Mouse (Mus musculus) yolk sac, embryonic 10.5 days (tissue): ENCODE measurements around the gene Il20rb.
A peak's percentile ranks its signal among the peaks of the same experiment; 100 is the strongest.

Experiments used
- DNase-seq: peaks from one replicate; pipeline ENCODE4 v3.0.0-alpha.2; 2017; ENCODE audit warnings: low spot score

Il20rb gene

GRCm38 (mm10) chr9:100486431-100486830 lies at the start of gene Il20rb:
Gene Il20rb, minus strand, starts transcription at chr9:100486788.
- DNase-seq: no peak

- DNase-seq: no peak
Measured at GRCm38 (mm10) chr9:100535618-100536262, 49.2 kb upstream of the Il20rb start.

- DNase-seq: no peak
Measured at GRCm38 (mm10) chr9:100534686-100535085, 48.1 kb upstream of the Il20rb start.

GRCm38 (mm10) chr9:100532847-100533505 lies 46.4 kb upstream of the Il20rb start:
- no peak for DNase-seq

GRCm38 (mm10) chr9:100531296-100531695 lies 44.7 kb upstream of the Il20rb start:
- no peak for DNase-seq

GRCm38 (mm10) chr9:100525225-100525624 lies 38.6 kb upstream of the Il20rb start:
- no peak for DNase-seq

GRCm38 (mm10) chr9:100522029-100522428 lies 35.4 kb upstream of the Il20rb start:
- DNase-seq: no peak

- peak; percentile 31 for DNase-seq
Measured at GRCm38 (mm10) chr9:100520586-100520985, 34.0 kb upstream of the Il20rb start.

GRCm38 (mm10) chr9:100520012-100520411 lies 33.4 kb upstream of the Il20rb start:
- no peak for DNase-seq

- no peak for DNase-seq
Measured at GRCm38 (mm10) chr9:100507581-100507980, 21.0 kb upstream of the Il20rb start.

- DNase-seq: no peak
Measured at GRCm38 (mm10) chr9:100506652-100507051, 20.1 kb upstream of the Il20rb start.

GRCm38 (mm10) chr9:100505498-100505897 lies 18.9 kb upstream of the Il20rb start:
- no peak for DNase-seq

- no peak for DNase-seq
Measured at GRCm38 (mm10) chr9:100493611-100494261, 7.1 kb upstream of the Il20rb start.

- no peak for DNase-seq
Measured at GRCm38 (mm10) chr9:100491424-100491823, 4.8 kb upstream of the Il20rb start.

GRCm38 (mm10) chr9:100488969-100489368 lies 2.4 kb upstream of the Il20rb start:
- DNase-seq: no peak

GRCm38 (mm10) chr9:100488056-100488713 lies 1.6 kb upstream of the Il20rb start:
- no peak for DNase-seq

GRCm38 (mm10) chr9:100483318-100483717 lies 3.3 kb downstream of the Il20rb start:
- DNase-seq: no peak

- DNase-seq: no peak
Measured at GRCm38 (mm10) chr9:100481626-100482025, 5.0 kb downstream of the Il20rb start.

GRCm38 (mm10) chr9:100474056-100474455 lies 12.5 kb downstream of the Il20rb start:
- no peak for DNase-seq

- no peak for DNase-seq
Measured at GRCm38 (mm10) chr9:100473361-100473760, 13.2 kb downstream of the Il20rb start.

- no peak for DNase-seq
Measured at GRCm38 (mm10) chr9:100472931-100473330, 13.7 kb downstream of the Il20rb start.

- no peak for DNase-seq
Measured at GRCm38 (mm10) chr9:100471605-100471953, 15.0 kb downstream of the Il20rb start.
